Mouse (Mus musculus): Measurements from ENCODE around the gene Ndnf. TPM values are rescaled to one million over a fixed set of nuclear protein-coding genes. Genes with fewer than 3 reads are reported as not detected.

Ndnf gene
- 10 to 100 TPM; 23.0 to 23.2 TPM for total RNA-seq (2021)

DNA sequence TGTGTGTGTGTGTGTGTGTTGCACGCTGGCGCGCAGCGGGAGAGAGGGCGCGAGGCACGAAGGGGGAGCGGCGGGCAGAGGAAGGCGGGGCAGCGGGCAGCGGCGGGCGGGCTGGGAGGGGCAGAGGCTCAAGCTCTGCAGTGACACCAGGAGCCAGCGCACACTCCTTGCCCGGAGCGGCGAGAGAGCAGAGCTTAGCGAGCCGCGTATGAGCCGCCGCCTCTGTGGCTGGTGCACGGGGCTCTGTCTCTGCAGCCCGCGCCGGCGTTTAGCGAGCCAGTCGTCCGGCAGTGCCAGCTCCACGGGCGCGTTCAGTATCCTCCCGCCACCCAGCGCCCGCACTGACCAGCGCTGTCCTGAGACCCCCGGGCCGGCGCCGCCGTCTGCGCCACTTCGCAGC is at the start of gene Ndnf:
Gene Ndnf, plus strand, starts transcription at position 140 of the 400 bp plus-strand sequence.
- DNase-seq (ENCODE audit: extremely low spot score in 1 of 2, low spot score in 1 of 2), result peak; percentile 31 to 40

DNA sequence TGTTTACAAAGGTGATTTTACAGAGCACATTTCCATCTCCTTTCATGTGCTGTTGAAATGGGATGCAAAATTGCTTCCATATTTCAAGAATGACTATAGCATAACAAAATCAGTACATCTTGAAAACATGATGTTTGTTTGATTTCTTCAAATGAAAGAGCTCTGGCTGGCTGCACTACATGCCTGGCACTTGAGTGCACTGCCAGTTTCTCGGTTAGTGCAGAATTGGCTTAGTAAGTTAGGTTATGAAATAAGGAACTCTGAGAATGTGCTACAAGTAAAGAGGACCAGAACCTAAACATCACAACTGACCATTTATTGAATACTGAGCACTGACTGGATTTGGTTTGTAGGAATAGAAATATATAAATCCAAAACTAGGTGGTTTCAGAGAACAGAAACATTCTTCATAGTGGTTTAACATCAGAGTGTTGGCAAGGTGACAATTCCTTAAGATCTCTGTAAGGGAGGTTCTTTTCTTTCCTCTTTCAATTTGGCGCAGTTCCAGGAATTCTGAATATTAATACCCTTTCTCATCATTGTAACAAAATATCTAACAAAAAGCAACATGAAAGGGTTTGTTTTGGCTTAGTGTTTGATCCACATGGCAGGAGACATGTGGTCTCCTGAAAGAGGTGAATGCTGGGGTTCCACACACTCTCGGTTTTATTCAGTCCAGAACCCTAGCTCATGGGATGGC is 48.2 kb upstream of the Ndnf start:
- DNase-seq (ENCODE audit: extremely low spot score in 1 of 2, low spot score in 1 of 2), result no peak

DNA sequence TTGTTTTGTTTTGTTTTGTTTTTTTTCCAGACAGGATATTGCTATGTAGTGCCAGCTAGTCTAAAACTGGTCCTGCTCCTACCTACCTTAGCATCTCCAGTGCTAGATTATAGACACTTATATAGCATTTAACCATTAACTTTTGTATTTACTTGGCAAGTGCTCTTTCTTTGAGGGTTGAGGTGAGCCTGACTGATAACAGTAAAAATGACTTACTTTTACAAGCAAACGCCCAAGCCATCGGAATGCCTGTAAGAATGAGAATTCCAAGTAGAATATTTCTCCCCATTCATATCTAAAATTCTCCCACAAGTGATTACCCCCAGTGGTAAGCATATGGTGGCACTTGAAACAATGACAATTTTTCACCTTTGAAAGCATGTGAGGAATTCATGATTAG is 40.8 kb upstream of the Ndnf start:
- no peak for DNase-seq (ENCODE audit: extremely low spot score in 1 of 2, low spot score in 1 of 2)

DNA sequence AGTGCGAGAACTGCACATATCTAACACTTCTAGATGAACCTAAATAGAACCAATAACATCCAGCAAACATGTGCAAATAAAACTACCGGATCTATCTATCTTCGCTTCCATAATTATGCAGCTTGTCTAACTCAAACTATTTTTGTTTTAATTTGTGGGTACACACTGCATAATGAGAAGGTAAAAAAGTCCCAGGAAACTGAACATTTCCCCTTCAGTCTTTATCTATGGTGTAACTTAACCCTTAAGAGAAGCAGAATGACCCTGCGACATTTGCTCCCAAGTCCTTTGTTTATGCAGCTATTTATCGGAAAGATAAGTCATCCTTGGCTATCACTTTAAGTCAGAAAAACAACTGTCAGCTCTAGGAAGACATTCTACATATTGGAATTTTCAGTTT is 39.2 kb upstream of the Ndnf start:
- DNase-seq (ENCODE audit: extremely low spot score in 1 of 2, low spot score in 1 of 2), result no peak

DNA sequence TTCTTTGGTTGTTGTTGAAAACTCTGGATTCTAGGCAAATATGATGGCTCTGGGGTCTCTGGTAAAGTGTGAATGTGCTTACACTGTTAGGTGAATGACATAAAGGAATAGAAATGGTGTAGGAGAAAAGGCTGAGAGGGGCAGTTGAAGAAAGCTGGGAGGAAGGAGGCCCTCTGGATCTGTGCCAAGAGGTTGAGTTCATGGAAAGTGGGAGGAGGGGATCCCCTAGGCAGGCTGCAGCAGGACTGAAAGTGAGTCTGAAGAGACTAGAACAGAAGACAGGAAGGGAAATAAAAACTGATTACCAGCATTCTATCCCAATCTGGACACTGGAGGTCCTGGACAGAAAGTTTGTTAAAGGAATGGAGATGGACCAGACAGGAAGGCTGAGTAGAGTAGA is 29.0 kb upstream of the Ndnf start:
- DNase-seq (ENCODE audit: extremely low spot score in 1 of 2, low spot score in 1 of 2), result no peak

DNA sequence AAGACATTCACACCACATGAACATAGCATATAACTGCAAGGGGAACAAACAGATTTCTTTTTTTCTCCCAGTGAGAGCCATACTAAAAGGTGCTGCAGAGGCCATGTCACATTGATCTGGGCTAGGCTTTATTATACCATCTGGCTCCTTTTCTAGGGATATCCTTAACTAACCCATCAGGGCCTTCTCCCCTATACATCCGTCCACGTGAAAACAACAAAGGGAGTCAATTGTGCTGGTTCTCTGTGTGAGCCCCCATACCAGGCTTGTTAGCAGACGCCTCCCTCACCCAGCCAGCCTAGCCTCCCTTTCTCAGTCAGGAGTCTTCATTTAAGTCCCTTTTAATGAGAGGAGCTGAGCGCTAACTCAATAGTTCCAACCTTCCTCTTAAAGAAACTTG is 27.3 kb upstream of the Ndnf start:
- no peak for DNase-seq (ENCODE audit: extremely low spot score in 1 of 2, low spot score in 1 of 2)

DNA sequence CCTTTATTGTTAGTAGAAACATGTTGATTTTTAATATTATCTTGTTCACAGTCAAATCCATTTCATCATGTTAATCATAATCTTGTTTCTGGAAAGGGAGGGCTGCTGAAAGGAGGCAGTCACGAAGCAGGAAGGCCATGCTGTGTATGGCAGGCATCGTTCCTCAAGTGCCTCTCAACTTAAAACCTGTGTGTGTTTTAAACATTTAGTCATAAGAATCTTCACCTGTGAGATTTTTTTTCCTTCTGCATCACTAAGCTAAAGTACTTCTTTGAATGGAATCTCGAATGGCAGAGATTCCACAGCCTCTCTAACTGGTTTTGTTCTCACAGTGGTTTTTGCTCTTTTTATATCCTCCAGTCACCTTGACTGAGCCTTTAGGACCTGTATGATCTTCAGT is 25.0 kb upstream of the Ndnf start:
- no peak for DNase-seq (ENCODE audit: extremely low spot score in 1 of 2, low spot score in 1 of 2)

DNA sequence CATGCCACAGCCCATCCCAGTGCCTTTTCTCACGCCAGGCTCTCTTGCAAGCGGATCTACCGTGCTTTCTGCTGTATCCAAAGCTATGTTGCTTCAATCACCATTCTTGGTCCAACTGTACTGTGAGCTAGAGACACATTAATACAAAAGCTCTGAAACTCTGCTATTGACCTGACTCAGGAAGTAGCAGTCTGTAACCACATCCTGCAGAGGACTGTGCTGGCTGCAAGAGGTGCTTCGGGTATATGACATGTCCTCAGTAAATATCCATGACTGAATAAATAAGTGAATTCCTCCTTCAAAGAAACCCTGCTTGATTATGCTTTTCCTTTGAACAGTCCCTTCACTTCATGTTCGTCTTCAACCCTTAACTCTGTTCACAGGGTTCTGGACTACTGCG is 23.7 kb upstream of the Ndnf start:
- no peak for DNase-seq (ENCODE audit: extremely low spot score in 1 of 2, low spot score in 1 of 2)

DNA sequence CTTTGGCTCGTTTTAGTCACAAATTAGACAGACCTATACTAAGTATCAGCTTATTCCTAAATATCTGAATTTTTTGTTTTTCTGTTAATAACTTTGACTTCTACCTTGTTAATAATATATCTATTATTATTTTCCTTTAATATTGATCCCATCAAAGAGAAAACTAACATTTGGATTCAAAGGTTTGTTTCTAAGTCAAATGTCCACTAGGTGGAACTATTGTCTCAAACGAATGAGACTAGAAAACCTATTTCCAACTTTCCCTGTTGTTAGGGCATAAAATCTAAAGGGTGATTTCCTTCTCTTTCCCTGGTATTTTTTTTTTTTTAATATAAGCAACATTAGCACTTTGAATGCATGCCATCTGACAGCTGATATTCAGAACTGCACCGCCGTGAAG is 20.0 kb upstream of the Ndnf start:
- no peak for DNase-seq (ENCODE audit: extremely low spot score in 1 of 2, low spot score in 1 of 2)

DNA sequence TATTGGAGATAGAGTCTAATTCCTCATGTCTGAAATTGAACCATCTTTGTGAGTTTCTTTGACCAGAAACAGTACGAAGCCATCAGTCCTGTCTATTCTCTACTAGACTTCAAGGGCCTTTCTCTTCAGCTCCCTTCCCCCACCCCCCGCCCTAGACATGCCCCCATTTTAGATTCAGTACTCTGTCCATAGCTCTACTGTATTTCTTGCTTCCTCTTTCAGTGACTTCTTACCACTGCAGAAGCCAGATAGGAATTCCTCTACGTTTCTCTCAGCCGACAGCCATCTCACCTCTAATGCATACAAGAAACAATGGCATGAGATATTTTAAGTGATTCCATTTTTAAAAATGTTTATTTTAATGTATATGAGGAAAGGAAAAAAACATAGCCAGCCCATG is 10.1 kb upstream of the Ndnf start:
- DNase-seq (ENCODE audit: extremely low spot score in 1 of 2, low spot score in 1 of 2), result no peak

DNA sequence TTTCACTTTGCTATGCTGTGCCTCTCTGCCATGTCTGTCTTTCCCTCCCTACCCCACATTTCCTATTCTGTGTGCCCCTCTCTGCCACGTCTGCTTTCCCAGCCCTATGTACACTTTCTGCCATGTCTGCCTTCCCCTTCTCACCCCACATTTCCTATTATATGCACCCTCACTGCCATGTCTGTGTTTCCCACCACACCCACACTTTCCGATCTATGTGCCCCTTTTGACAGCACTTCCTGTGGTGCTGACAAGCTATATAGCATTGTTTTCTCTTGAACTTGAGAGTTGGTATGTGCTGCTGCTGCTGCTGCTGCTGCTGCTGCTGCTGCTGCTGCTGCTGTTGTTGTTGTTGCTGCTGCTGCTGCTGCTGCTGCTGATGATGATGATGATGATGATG is 9.3 kb upstream of the Ndnf start:
- DNase-seq (ENCODE audit: extremely low spot score in 1 of 2, low spot score in 1 of 2), result no peak

DNA sequence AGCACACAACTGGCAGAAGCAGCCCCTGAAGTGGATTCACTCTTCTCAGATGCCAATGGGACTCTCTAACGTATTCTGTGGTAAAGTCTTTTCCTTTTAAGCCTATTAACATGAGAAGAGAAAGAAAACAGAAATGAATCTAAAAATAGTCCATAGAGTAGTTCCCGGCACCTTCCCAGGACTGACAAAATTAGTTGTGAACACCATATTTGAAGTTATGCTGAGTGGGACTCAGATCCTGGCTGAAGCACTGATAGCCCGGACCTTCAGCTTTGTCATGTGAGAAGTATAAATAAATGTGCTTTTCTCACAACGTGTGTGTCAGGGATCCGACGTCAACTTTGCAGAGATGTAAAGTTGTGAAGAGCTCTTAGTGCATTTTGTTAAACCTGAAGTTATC is 7.4 kb upstream of the Ndnf start:
- no peak for DNase-seq (ENCODE audit: extremely low spot score in 1 of 2, low spot score in 1 of 2)

DNA sequence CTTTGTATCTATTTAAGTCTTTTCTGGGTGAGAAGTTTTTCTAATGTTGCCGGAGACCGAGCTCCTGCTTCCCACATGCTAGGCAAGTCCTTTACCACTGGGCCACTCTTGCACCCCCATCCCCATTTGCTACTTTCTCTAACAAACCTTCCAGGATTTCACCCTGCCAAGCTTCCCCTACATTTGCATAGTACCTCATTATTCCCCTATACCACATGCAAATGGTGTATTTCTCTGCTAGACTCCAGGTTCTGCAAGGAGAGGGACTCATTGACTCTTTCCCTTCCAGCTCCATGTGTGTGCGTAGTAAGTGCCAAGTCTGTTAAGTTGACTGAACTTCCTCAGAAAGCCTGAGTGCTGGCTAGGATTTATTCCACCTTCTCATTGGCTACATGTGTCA is 5.1 kb upstream of the Ndnf start:
- DNase-seq (ENCODE audit: extremely low spot score in 1 of 2, low spot score in 1 of 2), result no peak

DNA sequence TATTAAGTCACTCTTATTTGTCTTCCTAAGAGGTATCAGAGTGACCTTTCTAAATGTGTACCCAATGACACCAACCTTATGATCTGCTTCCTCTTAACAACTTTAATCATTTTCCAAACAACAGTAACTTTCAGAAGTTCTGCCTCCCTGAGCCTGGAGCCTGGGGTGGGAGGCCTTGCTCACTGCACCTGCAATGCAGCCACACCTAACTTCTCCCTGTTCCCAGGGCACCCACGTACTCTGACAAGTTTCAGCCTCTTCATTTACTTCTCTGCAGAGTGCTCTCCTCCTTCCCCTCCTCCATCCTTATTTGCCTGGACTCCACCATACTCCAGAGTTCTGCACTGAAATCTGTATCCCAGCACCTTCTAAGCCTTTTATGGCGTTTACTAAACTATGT is 1.4 kb upstream of the Ndnf start:
- no peak for DNase-seq (ENCODE audit: extremely low spot score in 1 of 2, low spot score in 1 of 2)

DNA sequence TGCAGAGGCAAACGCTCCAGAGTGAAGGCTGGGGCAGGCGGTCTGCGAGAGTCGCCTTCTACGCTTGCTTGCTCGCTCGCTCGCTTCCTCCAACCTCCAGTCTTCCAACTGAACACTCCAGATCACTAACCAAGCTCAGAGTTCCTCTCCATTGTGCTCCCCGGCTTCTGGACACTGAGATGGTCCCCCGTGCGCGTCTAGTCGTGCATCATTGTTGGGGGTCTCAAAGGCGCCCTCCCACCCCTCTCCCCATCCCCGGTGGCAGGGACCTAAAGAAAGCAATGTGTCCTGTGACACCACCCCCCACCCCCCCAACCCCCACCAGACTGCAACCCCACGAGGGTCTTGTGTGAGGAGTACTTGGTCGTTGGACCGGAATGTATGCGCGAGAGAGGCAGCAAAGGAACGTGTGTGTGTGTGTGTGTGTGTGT is 394 bp upstream of the Ndnf start:
- DNase-seq (ENCODE audit: extremely low spot score in 1 of 2, low spot score in 1 of 2), result no peak

DNA sequence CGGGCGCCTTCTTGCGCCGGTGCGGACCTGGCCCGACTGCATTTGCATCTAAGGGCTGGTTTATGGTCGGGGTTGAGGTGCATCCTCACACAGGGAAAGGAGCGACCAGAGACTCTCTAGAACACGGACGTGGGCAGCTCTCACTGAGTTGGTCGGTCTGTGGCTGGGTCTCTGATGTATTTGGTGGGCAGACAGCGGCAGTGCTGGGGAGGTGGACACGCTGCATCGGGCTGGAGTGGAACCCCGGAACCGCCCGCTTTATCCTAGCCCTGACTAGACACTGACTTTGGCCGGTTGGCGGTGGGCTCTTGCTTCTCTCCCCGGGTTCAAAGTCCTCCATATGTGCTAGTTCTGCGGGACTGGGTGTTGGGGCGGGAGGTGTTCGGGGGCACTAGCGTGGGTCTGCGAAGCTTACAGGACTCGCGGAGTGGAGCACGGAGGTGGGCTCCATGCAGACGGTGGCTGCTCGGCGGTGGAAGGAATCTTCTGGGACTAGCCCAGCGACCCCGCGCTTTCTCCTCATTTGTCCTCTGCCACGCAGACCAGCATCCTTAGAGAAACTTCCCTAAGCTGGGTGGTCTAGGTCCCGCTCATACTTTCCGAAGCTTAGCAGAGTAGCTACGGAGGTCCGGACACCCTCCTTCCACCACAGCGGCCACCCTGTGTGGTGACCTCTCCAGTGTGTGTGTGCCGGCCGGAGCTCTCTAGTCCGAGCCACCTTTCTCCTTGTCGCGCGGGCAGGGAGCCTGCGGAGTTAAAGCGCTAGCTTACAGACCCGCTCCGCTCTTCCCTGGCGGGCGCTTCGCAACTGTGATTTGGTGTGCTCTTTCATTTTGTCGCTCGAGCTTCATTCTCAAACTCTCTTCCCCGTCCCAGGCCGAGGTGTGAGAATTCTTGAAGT is 991 bp downstream of the Ndnf start:
- peak in 1 of 2 experiments; percentile 9 for DNase-seq (ENCODE audit: extremely low spot score in 1 of 2, low spot score in 1 of 2)

DNA sequence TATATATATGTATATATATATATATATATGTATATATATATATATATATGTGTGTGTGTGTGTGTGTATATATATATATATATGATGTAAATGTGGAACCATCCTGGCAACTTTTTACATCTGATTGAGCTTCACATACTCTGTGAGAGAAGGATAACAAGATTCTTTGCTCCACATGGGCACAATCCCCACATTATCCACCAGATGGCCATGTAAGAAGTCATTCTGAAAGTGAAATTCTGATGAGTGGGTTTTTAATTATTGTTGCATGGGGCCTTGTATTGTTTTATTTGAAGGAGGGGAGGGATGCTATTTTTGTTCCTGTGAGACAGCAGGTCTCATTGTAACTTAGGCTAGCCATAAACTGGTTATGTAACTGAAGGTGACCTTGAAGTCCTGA is 22.5 kb downstream of the Ndnf start:
- no peak for DNase-seq (ENCODE audit: extremely low spot score in 1 of 2, low spot score in 1 of 2)

DNA sequence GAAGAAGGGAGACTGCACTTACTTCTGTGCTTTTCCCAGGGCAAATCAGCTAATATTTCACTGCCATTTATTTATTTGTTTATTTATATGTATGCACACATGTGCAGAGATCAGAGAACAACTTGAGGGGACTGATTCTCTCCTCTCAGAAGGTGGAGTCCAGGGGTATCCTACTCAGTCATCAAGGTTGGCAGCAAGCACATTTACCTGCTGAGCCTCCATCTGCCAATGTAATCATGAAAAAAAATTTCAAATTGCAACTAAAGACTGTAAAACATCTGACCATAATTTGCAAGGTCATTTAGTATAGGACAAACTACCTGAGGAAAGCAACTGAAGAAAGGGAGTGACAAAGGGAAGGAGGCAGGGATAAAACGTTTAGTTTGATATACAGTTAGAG is 49.3 kb downstream of the Ndnf start:
- DNase-seq (ENCODE audit: extremely low spot score in 1 of 2, low spot score in 1 of 2), result no peak

DNA sequence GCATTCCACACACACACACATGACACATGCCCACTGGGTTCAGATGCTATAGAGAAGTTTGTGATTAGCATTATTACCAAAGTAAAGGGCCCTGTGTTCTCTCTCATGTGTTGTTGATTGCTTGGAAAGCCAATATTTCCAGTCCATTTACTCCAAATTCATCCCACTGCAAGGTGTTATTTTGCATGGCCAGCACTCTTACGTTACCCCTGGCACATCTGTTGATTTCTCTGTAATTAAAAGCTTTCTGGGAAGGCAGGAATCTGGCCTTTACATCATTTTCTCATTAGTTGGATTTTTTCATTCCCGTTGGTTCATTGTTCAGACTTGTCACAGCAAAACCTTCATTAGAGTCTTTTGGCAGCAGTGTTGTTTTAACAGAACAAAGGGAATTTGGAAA is 54.3 kb downstream of the Ndnf start:
- no peak for DNase-seq (ENCODE audit: extremely low spot score in 1 of 2, low spot score in 1 of 2)

DNA sequence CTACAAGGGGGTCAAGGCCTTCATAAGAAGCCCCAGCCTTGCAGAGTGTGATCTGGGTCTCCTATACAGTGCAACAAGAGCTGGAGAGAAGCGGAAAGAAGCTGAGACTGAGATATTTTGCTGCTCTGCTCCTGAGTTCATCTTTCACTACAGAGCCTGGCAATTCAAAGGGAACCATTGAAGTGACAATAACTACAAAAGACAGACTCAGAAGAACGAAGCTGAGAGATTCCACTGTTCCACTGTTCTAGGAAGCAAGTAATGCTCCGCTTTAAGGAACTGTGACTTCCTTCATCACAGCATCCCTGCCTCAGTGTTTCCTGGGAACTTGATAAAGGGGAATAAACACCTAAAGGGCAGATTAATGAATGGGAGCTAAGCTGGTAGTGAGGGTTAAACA is 56.9 kb downstream of the Ndnf start:
- DNase-seq (ENCODE audit: extremely low spot score in 1 of 2, low spot score in 1 of 2), result no peak

DNA sequence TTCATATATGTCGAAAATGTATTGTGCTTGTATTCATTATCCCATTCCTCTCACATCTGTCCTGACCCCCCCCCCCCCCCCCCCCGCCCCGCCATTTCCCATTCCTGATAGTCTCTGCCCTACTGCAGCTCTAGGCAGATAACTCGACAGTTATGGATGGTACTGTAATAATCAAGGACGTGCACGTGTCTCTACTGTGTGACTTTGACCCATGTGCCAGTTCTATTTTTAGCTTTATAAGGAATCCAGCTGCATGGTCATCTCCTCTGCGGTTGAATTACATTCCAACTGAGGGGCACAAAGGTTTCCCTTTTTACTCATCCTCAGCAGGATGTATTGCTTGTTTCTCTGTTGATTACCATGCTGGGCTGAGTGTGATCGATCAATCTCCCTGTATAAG is 68.1 kb downstream of the Ndnf start:
- DNase-seq (ENCODE audit: extremely low spot score in 1 of 2, low spot score in 1 of 2), result no peak

Data from layer of hippocampus, postnatal 25 days (tissue).